Mouse (Mus musculus) brain, embryonic 18.5 days (tissue): ENCODE data around the gene Ccdc32.
A peak's percentile ranks its signal among the peaks of the same experiment; 100 is the strongest.
"Not testable (repeated sequence)": the region's sequence is repeated elsewhere in the genome, so short reads cannot be mapped to it uniquely, and the experiment has no call there.

Source experiments
- DNase-seq: peaks from one replicate; pipeline ENCODE4 v3.0.0-alpha.2; 2012; ENCODE audit warnings: low read depth, low spot score

Gene Ccdc32

GRCm38 (mm10) chr2:119028941-119029551 is at the start of gene Ccdc32:
Gene Ccdc32, minus strand, starts transcription at chr2:119029393.
- DNase-seq: peak; percentile 82

- DNase-seq: no peak
Observed at GRCm38 (mm10) chr2:119072397-119072796, 43.2 kb upstream of the Ccdc32 start.

DNA sequence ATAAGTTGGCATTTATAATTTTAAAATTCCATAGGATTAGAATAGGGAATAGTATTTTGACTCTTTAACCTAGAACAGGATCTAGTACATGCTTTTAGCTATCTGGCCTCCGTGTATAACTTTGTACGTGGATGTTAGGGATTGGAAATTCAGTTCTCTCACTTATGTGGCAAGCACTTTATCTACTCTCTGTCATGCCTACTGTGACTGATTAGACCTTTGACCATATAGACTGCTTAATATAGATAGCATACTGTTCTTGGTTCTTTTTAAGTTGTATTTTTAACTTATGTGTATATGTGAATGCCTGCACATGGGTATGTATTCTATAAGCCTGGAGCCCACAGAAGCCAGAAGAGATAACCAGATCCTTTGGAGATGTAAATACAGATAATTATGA is 30.9 kb upstream of the Ccdc32 start:
- DNase-seq: no peak

- DNase-seq: no peak
Observed at GRCm38 (mm10) chr2:119050132-119050650, 21.0 kb upstream of the Ccdc32 start.

DNA sequence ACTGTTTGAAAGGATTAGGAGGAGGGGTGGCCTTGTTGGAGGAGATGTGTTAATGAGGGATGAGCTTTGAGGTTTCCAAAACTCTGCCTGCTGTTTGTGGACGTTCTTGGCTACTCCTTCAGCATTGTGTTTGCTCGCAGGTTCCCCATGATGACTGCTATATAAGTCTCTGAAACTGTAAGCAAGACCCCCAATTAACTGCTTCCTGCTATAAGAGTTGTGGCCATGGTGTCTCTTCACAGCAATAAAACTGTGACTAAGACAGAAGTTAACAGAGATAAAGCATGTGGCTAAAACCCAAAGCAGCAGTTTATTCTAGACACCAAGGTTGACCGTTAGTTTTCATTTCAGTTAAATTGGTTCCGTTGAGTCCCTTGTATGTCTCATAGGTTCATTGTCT is 18.7 kb upstream of the Ccdc32 start:
- no peak for DNase-seq

GRCm38 (mm10) chr2:119046649-119047611 is 17.7 kb upstream of the Ccdc32 start, which contains the start of gene Knl1:
Gene Knl1, plus strand, starts transcription at chr2:119047119.
- DNase-seq: peak; percentile 94

DNA sequence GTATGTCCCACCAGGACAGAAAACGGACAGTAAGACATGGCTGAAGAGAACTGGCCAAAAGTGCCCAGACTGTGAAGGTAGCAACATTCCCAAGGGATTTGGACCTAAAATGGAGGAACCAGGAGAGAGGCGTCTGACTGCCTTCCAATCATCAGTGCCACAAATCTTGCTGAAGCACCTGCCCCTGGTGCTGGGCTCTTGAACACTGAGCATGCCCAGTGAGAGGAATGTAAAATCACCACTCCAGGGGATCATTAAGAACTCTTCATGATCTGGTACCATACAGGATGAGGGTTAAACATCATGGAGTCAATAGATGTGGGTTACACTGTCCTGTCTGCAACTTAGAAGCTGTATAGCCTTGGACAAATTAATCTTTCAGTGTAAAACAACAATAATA is 16.0 kb upstream of the Ccdc32 start:
- DNase-seq: no peak

GRCm38 (mm10) chr2:119040882-119041281 is 11.7 kb upstream of the Ccdc32 start:
- DNase-seq: no peak

GRCm38 (mm10) chr2:119035397-119035745 is 6.2 kb upstream of the Ccdc32 start:
- DNase-seq: no peak

DNA sequence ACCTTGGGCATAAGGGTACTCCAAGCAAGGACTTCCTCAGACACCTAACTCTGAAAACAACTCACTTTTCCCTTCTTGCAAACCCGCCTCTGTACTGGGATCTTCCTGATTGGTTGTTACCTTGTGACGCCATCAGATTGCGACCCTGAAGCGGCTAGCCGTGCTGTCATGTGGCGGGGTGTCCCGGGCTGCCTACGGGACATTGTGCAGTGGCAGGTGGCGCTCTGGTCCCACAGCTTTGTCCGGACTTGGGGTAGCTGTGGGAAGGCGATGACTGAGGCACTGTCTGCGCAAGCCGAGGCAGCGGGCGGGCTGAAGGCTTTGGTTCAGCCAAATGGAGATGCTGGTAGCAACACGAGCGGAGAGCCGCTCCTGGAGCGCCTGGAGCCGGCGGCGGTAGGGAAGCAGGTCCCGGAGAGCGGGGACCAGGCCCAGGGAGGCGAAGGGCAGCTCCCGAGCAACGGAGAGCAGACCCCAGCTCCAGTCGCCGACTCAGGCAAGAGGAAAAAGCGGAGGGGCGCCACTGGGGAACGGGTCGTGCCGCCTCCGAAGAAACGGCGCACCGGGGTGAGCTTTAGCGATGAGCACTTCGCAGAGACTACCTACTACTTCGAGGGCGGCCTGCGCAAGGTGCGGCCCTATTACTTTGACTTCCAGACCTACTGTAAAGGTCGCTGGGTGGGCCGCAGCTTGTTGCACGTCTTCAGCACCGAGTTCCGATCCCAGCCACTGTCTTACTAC is 5.6 kb upstream of the Ccdc32 start, which contains the start of gene Rpusd2:
Gene Rpusd2, plus strand, starts transcription at position 135 of the 741 bp plus-strand sequence.
- peak; percentile 87 for DNase-seq

GRCm38 (mm10) chr2:119032191-119032590 is 3.0 kb upstream of the Ccdc32 start:
- no peak for DNase-seq

- no peak for DNase-seq
Observed at GRCm38 (mm10) chr2:119026951-119027350, 2.2 kb downstream of the Ccdc32 start.

DNA sequence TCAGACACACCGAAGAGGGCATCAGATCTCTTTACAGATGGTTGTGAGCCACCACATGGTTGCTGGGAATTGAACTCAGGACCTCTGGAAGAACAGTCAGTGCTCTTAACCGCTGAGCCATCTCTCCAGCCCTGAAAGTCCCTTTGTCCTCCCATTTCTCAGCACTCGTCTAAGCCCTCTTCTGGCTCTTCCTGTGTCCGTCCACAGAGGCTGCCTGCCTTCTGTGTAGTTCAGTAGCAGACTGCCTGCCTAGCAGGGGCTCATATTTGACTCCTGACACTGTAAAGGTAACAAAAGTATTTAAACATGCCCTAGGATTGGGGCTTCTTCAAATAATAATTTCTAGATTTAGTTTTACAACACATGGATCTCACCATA is 4.0 kb downstream of the Ccdc32 start:
- no peak for DNase-seq

DNA sequence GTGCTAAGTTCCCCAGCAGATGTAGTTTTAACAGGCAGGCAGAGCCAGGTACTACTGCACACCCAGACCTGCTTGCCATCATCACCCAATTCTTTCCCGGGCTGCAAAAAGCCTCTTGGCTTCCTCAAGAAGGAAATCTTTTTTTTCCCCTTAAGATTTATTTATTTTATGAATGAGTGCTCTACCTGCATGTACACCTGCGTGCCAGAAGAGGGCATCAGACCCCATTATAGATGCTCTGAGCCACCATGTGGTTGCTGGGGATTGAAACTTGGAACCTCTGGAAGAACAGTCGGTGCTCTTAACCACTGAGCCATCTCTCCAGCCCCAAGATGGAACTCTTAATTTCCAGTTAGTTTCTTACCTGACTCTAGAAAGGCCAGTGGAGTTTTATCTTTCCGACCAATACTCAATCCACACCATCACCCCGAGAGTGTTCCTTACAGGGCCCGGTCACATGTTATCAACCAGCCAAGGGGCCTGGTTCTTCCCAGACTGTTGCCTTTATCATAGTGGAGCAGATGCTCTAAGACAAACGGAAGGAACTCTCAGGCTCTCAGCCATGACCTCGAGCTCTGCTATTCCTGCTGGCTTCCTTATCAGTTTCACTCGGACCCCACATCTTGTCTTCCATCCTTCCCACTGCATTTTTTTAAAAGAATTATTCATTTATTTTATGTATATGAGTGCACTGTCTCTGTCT is 4.5 kb downstream of the Ccdc32 start:
- DNase-seq: no peak

DNA sequence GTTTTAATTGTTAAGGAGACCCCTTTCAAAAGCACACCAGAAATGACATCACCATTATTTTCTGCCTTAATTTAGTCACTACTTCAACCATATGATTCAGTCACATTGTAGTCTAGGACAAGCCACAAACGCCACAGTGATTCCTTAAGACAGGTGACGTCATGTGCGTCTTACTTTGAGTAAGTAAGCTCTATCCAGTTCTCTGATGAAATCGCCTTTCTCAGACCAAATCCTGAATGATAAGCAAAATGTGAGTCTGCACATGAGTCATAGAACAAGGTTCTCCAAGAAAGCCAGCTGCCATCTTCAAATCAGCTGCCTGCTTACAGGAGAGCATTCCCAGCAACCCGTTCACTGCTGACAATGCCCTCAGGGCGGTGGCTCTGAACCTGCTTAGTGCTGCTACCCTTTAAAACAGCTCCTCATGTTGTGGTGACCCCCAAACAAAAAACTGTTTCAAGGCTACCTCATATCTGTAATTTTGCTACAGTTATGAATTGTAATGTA is 6.0 kb downstream of the Ccdc32 start:
- no peak for DNase-seq

GRCm38 (mm10) chr2:119019538-119019937 is 9.7 kb downstream of the Ccdc32 start:
- no peak for DNase-seq

- no peak for DNase-seq
Observed at GRCm38 (mm10) chr2:119019131-119019530, 10.1 kb downstream of the Ccdc32 start.

- no peak for DNase-seq
Observed at GRCm38 (mm10) chr2:119018391-119019122, 10.6 kb downstream of the Ccdc32 start.

- DNase-seq: no peak
Observed at GRCm38 (mm10) chr2:119017647-119018046, 11.5 kb downstream of the Ccdc32 start.

DNA sequence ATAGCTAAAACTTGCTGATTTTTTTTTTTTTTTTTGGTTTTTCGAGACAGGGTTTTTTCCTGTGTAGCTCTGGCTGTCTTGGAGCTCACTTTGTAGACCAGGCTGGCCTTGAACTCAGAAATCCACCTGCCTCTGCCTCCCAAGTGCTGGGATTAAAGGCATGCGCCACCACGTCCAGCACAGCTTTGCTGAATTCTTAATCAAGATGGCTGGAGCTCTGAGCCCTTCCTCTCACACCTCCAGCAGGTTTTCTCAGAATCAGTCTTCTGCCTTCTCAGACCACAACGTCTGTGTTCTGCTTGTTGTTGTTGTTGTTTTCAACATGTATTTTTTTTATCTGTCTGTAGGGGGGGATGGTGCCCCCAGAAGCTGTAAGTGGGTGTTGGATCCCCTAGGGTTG is 12.9 kb downstream of the Ccdc32 start:
- not testable (repeated sequence) for DNase-seq
